Mouse (Mus musculus): ENCODE data around the gene Olfr317. TPM values are rescaled to one million over a fixed set of nuclear protein-coding genes. Genes with fewer than 3 reads are reported as not detected.

Gene Olfr317
- total RNA-seq (2023): not detected

DNA sequence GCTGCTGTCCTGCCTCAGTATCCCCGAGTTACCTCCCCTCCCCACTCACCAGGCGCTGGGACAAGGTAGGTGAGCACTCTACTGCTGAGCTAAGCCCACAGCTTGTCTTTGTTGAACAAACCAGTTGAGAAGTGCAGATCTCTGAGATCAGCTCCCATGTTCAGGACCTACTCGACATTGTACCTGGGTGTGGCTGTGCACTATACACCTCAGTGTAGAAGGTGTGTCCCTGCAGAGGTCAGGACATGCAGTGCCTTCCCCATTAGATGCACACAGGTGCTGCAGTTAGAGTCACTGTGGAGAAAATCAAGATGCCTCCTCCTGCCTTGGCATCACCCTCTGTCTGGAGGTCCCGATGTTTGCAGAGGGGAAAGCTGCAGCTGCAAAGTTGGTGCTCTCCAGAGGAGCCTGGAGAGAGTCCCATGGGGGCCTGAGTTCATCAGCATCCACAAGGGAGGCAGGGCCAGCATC is at the start of gene Olfr317:
Olfr317 (minus strand) TSS at position 421 of the 471 bp plus-strand sequence.

DNA sequence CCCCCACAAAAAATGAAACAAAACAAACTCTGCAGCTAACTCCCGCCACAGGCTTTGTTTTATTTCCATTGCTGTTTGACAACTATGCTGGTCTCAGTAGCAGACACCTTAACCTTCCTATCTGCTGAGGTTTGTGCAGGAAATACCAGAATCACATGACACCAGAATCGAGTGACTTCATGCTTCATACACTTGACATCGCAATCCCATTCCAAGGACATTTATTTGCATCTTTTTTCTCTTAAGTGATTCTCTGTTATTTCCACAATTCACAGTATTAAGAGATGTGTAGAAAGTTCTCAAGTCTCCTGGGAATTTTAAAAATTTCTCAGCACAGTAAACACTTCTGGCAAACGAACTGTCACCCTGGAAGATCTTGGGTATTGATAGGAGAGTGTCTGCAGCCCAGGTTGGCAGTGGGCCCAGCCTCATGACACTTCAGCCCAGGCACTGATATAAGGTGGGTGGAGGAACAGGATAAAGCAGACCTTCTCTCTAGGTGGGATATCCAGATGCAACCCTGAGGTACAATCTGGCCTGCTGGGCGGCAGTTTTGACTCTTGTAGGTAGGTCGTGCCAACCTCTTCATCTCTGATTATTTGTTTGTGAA is 43.6 kb upstream of the Olfr317 start, which contains the start of gene Olfr314:
Olfr314 (plus strand) TSS at position 473 of the 610 bp plus-strand sequence.

DNA sequence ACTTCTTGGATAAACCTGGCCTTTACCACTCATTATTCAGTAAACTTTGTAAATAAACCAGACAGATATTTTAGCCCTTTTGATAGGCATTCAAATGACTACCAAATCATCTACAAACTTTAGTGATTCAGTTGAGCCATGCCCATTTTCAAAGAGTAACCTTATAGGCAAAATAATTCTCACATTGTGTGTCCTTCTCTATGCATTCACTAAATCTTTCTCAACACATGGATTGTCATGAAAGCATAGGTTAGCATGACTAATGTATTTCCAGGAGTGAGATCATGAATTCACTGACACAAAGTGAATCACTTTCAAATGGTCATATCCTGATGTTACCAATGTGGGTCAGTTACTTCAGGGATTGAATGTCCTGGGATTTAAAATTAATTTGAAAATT is 33.9 kb upstream of the Olfr317 start, which contains the start of gene Olfr315:
Olfr315 (plus strand) TSS at position 301 of the 400 bp plus-strand sequence.

DNA sequence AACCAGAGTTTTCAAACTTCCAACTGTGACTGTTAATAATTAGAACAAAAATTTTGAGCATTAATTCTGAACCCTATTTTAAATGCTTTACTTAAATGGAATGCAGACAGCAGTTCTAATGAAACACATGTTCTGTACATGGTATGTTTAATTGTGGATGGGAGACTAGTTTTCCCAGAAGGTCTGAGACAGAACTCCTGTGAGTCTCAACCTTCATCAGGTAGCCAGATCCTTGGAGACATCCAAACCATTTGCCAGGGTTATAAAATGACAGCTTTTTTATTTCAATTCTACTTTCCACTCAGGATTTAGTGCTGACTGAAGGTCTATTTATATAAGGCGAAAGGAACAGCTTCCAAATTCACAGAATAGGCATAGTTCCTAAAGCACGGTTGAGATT is 13.4 kb upstream of the Olfr317 start, which contains the start of gene Olfr316:
Olfr316 (plus strand) TSS at position 301 of the 400 bp plus-strand sequence.

DNA sequence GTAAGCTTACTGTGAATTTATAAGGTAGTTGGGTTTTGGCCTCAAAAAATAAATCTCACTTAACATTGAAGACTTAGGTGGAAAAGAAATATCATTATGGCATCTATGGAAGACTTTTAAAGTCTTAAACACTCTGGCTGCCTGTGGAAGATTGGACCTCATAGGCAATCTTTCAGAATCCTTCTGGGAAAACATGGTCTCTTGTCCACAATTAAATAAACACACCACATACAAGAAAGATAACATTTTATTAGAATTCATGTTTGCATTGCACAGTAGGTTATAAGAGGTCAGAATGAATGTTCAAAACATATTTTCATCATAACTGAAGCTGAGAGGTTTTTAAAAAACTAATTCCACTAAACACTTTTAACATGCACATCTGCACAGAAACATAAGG is 15.1 kb downstream of the Olfr317 start, which contains the start of gene Olfr318:
Olfr318 (minus strand) TSS at position 101 of the 400 bp plus-strand sequence.

DNA sequence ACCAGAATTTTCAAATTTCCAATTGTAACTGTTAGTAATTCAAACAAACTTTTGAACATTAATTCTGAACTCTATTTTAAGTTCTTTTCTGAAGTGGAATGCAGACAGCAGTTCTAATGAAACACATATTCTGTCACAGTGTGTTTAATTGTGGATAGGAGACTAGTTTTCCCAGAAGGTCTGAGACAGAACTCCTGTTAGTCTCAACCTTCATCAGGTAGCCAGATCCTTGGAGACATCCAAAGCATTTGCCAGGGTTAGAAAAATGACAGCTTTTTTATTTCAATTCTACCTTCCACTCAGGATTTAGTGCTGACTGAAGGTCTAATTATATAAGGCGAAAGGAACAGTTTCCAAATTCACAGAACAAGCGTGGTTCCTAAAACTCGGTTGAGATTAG is 40.1 kb downstream of the Olfr317 start, which contains the start of gene Olfr319:
Olfr319 (plus strand) TSS at position 301 of the 400 bp plus-strand sequence.

Other genes starting within 250 kb of the Olfr317 start
- gene Olfr332, start 246.7 kb downstream of the Olfr317 start, total RNA-seq (2023): not detected
- gene Olfr331, start 236.6 kb downstream of the Olfr317 start, total RNA-seq (2023): not detected
- not detected for gene Olfr330, start 204.4 kb downstream of the Olfr317 start, total RNA-seq (2023)
- not detected for gene Olfr329-ps, start 192.8 kb downstream of the Olfr317 start, total RNA-seq (2023)
- 0.34 TPM for gene Olfr328, start 183.6 kb downstream of the Olfr317 start, total RNA-seq (2023)
- not detected for gene Olfr224, start 168.7 kb downstream of the Olfr317 start, total RNA-seq (2023)
- gene Olfr325, start 161.5 kb downstream of the Olfr317 start, total RNA-seq (2023): not detected
- gene Olfr324, start 144.1 kb downstream of the Olfr317 start, total RNA-seq (2023): not detected
- gene 2210407C18Rik, start 123.1 kb downstream of the Olfr317 start, total RNA-seq (2023): not detected
- not detected for gene Olfr323, start 108.7 kb downstream of the Olfr317 start, total RNA-seq (2023)
- gene Trim58, start 98.7 kb downstream of the Olfr317 start, total RNA-seq (2023): not detected
- not detected for gene Olfr322, start 80.4 kb downstream of the Olfr317 start, total RNA-seq (2023)
- gene Olfr320, start 58.1 kb downstream of the Olfr317 start, total RNA-seq (2023): not detected
- not detected for gene Olfr319, start 40.0 kb downstream of the Olfr317 start, total RNA-seq (2023)
- gene Olfr318, start 15.2 kb downstream of the Olfr317 start, total RNA-seq (2023): 0.43 TPM
- not detected for gene Olfr316, start 13.5 kb upstream of the Olfr317 start, total RNA-seq (2023)
- not detected for gene Olfr315, start 34.0 kb upstream of the Olfr317 start, total RNA-seq (2023)
- not detected for gene Olfr314, start 43.7 kb upstream of the Olfr317 start, total RNA-seq (2023)
- gene Fam183b, start 62.7 kb upstream of the Olfr317 start, total RNA-seq (2023): not detected
- not detected for gene Olfr313, start 75.8 kb upstream of the Olfr317 start, total RNA-seq (2023)
- gene Olfr312, start 90.0 kb upstream of the Olfr317 start, total RNA-seq (2023): not detected
- not detected for gene Olfr311, start 100.0 kb upstream of the Olfr317 start, total RNA-seq (2023)
- gene Gm12258, start 107.9 kb upstream of the Olfr317 start, total RNA-seq (2023): 8.2 TPM
- 12.2 TPM for gene 2810021J22Rik, start 128.0 kb upstream of the Olfr317 start, total RNA-seq (2023)
- 11.7 TPM for gene Zfp39, start 165.0 kb upstream of the Olfr317 start, total RNA-seq (2023)
- gene Btnl10, start 178.7 kb upstream of the Olfr317 start, total RNA-seq (2023): not detected
- gene Rnf187, start 199.7 kb upstream of the Olfr317 start, total RNA-seq (2023): 120 TPM
- 11.3 TPM for gene Hist3h2ba, start 209.7 kb upstream of the Olfr317 start, total RNA-seq (2023)
- gene Hist3h2a, start 215.5 kb upstream of the Olfr317 start, total RNA-seq (2023): 40.1 TPM
- 0.28 TPM for gene Trim17, start 215.5 kb upstream of the Olfr317 start, total RNA-seq (2023)
- 64.9 TPM for gene Trim11, start 238.9 kb upstream of the Olfr317 start, total RNA-seq (2023)

Measured in CD8-positive naive resting alpha-beta T cell, adult 57 days (primary cell).